Mouse (Mus musculus) forebrain, embryonic 10.5 days (tissue): ENCODE results near the gene Tmem178b. TPM values are rescaled to one million over a fixed set of nuclear protein-coding genes. Genes with fewer than 3 reads are reported as not detected.

Experiments used
- DNase-seq: peaks from one replicate; pipeline ENCODE4 v3.0.0-alpha.2; 2017; ENCODE audit warnings: low spot score; ENCODE audit errors: extremely low spot score
- H3K27ac ChIP-seq: fragments of 300-500 bp; sonication (generic); 2 replicates; pipeline ENCODE4 v1.5.1; 2016; ENCODE audit warnings: mild to moderate bottlenecking
- H3K27me3 ChIP-seq: fragments of 300-500 bp; sonication (generic); 2 replicates; pipeline ENCODE4 v1.6.1; 2016; ENCODE audit warnings: mild to moderate bottlenecking; ENCODE audit not compliant: poor library complexity, severe bottlenecking
- H3K36me3 ChIP-seq: fragments of 300-500 bp; sonication (generic); replicated peaks from 2 replicates; pipeline ENCODE4 v1.6.1; 2016; ENCODE audit warnings: mild to moderate bottlenecking, moderate library complexity
- H3K4me1 ChIP-seq: fragments of 300-500 bp; sonication (generic); 2 replicates; pipeline ENCODE4 v1.6.1; 2016
- H3K4me3 ChIP-seq: fragments of 300-500 bp; sonication (generic); 2 replicates; pipeline ENCODE4 v1.5.1; 2016; ENCODE audit warnings: mild to moderate bottlenecking, moderate library complexity
- H3K9me3 ChIP-seq: fragments of 300-500 bp; sonication (generic); 2 replicates; pipeline ENCODE4 v1.6.1; 2016; ENCODE audit warnings: mild to moderate bottlenecking, moderate library complexity
- WGBS: fragments of 180-500 bp; shearing (Covaris S2); methylation state at CpG from one replicate; pipeline ENCODE4 v1.1.7; 2016; 5-methylcytosine and 5-hydroxymethylcytosine counted together
- polyA plus RNA-seq: library from polyadenylated mRNA; unstranded; fragments of >200 nt; fragmentation: Nextera tagmentation; extraction: Ambion mirVana; gene quantifications from 2 replicates; pipeline ENCODE4 v1.2.1, GENCODE M21; 2016

Tmem178b gene
- polyA plus RNA-seq, 1 experiment from 2014 or later, result 1.3 TPM

GRCm38 (mm10) chr6:40121494-40121893 is 248.4 kb downstream of the Tmem178b start:
- H3K4me3 ChIP-seq, result no peak overlapping the region
- H3K36me3 ChIP-seq, result no peaks in the 10 kb centered on the region
- H3K4me1 ChIP-seq, result peaks cover 7% of the 10 kb centered on the region
- 59% methylated on average over 4 of the region's 4 CpGs for WGBS
- no peak overlapping the region for H3K27ac ChIP-seq
- DNase-seq, result no peak
- no peaks in the 10 kb centered on the region for H3K9me3 ChIP-seq
- H3K27me3 ChIP-seq, result no peaks in the 10 kb centered on the region

- WGBS, result 91% methylated on average over 12 of the region's 12 CpGs
- Histone ChIP-seq H3K4me1 (peaks cover 7% of the 10 kb centered on the region), H3K36me3 (no peaks in the 10 kb centered on the region), H3K4me3 (no peak overlapping the region), H3K27me3 (no peaks in the 10 kb centered on the region), H3K27ac (no peak overlapping the region), H3K9me3 (no peaks in the 10 kb centered on the region)
- DNase-seq, result no peak
These were observed 250.1 kb downstream of the Tmem178b start for GRCm38 (mm10) chr6:40123070-40123690.

GRCm38 (mm10) chr6:40123960-40124359 is 250.9 kb downstream of the Tmem178b start:
- H3K4me3 ChIP-seq, result no peak overlapping the region
- no peaks in the 10 kb centered on the region for H3K9me3 ChIP-seq
- peaks cover 7% of the 10 kb centered on the region for H3K4me1 ChIP-seq
- DNase-seq, result no peak
- H3K27ac ChIP-seq, result no peak overlapping the region
- H3K36me3 ChIP-seq, result no peaks in the 10 kb centered on the region
- H3K27me3 ChIP-seq, result no peaks in the 10 kb centered on the region

- Histone ChIP-seq H3K27me3 (no peaks in the 10 kb centered on the region), H3K4me3 (no peak overlapping the region), H3K4me1 (no peaks in the 10 kb centered on the region), H3K36me3 (no peaks in the 10 kb centered on the region), H3K27ac (no peak overlapping the region), H3K9me3 (no peaks in the 10 kb centered on the region)
- 90% methylated on average over 6 of the region's 6 CpGs for WGBS
- no peak for DNase-seq
These were observed 255.6 kb downstream of the Tmem178b start for GRCm38 (mm10) chr6:40128716-40129115.

- Histone ChIP-seq H3K9me3 (no peaks in the 10 kb centered on the region), H3K36me3 (no peaks in the 10 kb centered on the region), H3K4me1 (peaks cover 3% of the 10 kb centered on the region), H3K27ac (no peak overlapping the region), H3K27me3 (no peaks in the 10 kb centered on the region), H3K4me3 (no peak overlapping the region)
- WGBS, result 88% methylated on average over 1 of the region's 1 CpGs
- DNase-seq, result no peak
These were observed 258.9 kb downstream of the Tmem178b start for GRCm38 (mm10) chr6:40131936-40132335.

GRCm38 (mm10) chr6:40133436-40133835 is 260.4 kb downstream of the Tmem178b start:
- no peaks in the 10 kb centered on the region for H3K9me3 ChIP-seq
- no peaks in the 10 kb centered on the region for H3K36me3 ChIP-seq
- DNase-seq, result no peak
- H3K4me3 ChIP-seq, result no peak overlapping the region
- H3K27ac ChIP-seq, result no peak overlapping the region
- peaks cover 18% of the 10 kb centered on the region for H3K4me1 ChIP-seq
- WGBS, result 94% methylated on average over 6 of the region's 6 CpGs
- no peaks in the 10 kb centered on the region for H3K27me3 ChIP-seq

- no peak overlapping the region for H3K27ac ChIP-seq
- H3K4me1 ChIP-seq, result peaks cover 22% of the 10 kb centered on the region
- no peak overlapping the region for H3K4me3 ChIP-seq
- WGBS, result 83% methylated on average over 6 of the region's 6 CpGs
- no peak for DNase-seq
- no peaks in the 10 kb centered on the region for H3K9me3 ChIP-seq
- H3K36me3 ChIP-seq, result no peaks in the 10 kb centered on the region
- H3K27me3 ChIP-seq, result no peaks in the 10 kb centered on the region
These were observed 262.6 kb downstream of the Tmem178b start for GRCm38 (mm10) chr6:40135716-40136115.

- no peak overlapping the region for H3K27ac ChIP-seq
- H3K9me3 ChIP-seq, result no peaks in the 10 kb centered on the region
- H3K27me3 ChIP-seq, result no peaks in the 10 kb centered on the region
- no peak overlapping the region for H3K4me3 ChIP-seq
- H3K4me1 ChIP-seq, result peaks cover 22% of the 10 kb centered on the region
- DNase-seq, result no peak
- 37% methylated on average over 6 of the region's 6 CpGs for WGBS
- no peaks in the 10 kb centered on the region for H3K36me3 ChIP-seq
These were observed 264.3 kb downstream of the Tmem178b start for GRCm38 (mm10) chr6:40137346-40137745.

GRCm38 (mm10) chr6:40137831-40138520 is 264.9 kb downstream of the Tmem178b start:
- no peaks in the 10 kb centered on the region for H3K36me3 ChIP-seq
- no peaks in the 10 kb centered on the region for H3K9me3 ChIP-seq
- H3K27me3 ChIP-seq, result no peaks in the 10 kb centered on the region
- H3K27ac ChIP-seq, result no peak overlapping the region
- no peak for DNase-seq
- no peak overlapping the region for H3K4me3 ChIP-seq
- 64% methylated on average over 7 of the region's 7 CpGs for WGBS
- H3K4me1 ChIP-seq, result peaks cover 22% of the 10 kb centered on the region

GRCm38 (mm10) chr6:40142582-40142981 is 269.5 kb downstream of the Tmem178b start:
- Histone ChIP-seq H3K27ac (no peak overlapping the region), H3K36me3 (no peaks in the 10 kb centered on the region), H3K4me1 (peaks cover 12% of the 10 kb centered on the region), H3K9me3 (no peaks in the 10 kb centered on the region), H3K4me3 (no peak overlapping the region), H3K27me3 (no peaks in the 10 kb centered on the region)
- WGBS, result 66% methylated on average over 5 of the region's 5 CpGs
- DNase-seq, result no peak

- no peak overlapping the region for H3K4me3 ChIP-seq
- WGBS, result 89% methylated on average over 9 of the region's 9 CpGs
- no peak overlapping the region for H3K27ac ChIP-seq
These were observed 271.3 kb downstream of the Tmem178b start for GRCm38 (mm10) chr6:40144371-40144770.

GRCm38 (mm10) chr6:40145601-40146000 is 272.5 kb downstream of the Tmem178b start:
- Histone ChIP-seq H3K27me3 (no peaks in the 10 kb centered on the region), H3K9me3 (no peaks in the 10 kb centered on the region), H3K36me3 (no peaks in the 10 kb centered on the region), H3K4me3 (no peak overlapping the region), H3K4me1 (no peaks in the 10 kb centered on the region), H3K27ac (no peak overlapping the region)
- DNase-seq, result no peak
- WGBS, result 90% methylated on average over 3 of the region's 3 CpGs

More at GRCm38 (mm10) chr6:40144371-40144770, 271.3 kb downstream of the Tmem178b start:
- Histone ChIP-seq H3K4me1 (no peaks in the 10 kb centered on the region), H3K27me3 (no peaks in the 10 kb centered on the region), H3K9me3 (no peaks in the 10 kb centered on the region), H3K36me3 (no peaks in the 10 kb centered on the region)
- DNase-seq, result no peak

GRCm38 (mm10) chr6:40152241-40152640 is 279.2 kb downstream of the Tmem178b start:
- Histone ChIP-seq H3K36me3 (no peaks in the 10 kb centered on the region), H3K27ac (no peak overlapping the region), H3K9me3 (no peaks in the 10 kb centered on the region), H3K4me1 (peaks cover 7% of the 10 kb centered on the region), H3K4me3 (no peak overlapping the region), H3K27me3 (no peaks in the 10 kb centered on the region)
- 91% methylated on average over 8 of the region's 8 CpGs for WGBS
- no peak for DNase-seq
